Mouse (Mus musculus) midbrain, embryonic 15.5 days (tissue): ENCODE data around the gene Egln2. TPM values are rescaled to one million over a fixed set of nuclear protein-coding genes. Genes with fewer than 3 reads are reported as not detected.

Experiments
- ATAC-seq: fragments of 200-750 bp; cut with Nextera tagmentation; replicated peaks from 2 replicates; pipeline ENCODE4 v1.8.0; 2017; ENCODE audit warnings: moderate TSS enrichment
- H3K27ac ChIP-seq: fragments of 300-500 bp; sonication (generic); 2 replicates; pipeline ENCODE4 v1.5.1; 2015; ENCODE audit warnings: mild to moderate bottlenecking, inconsistent platforms
- H3K27me3 ChIP-seq: fragments of 300-500 bp; sonication (generic); replicated peaks from 2 replicates; pipeline ENCODE4 v1.6.1; 2015; ENCODE audit warnings: inconsistent platforms
- H3K36me3 ChIP-seq: fragments of 300-500 bp; sonication (generic); replicated peaks from 2 replicates; pipeline ENCODE4 v1.6.1; 2015; ENCODE audit warnings: inconsistent platforms
- H3K4me1 ChIP-seq: fragments of 300-500 bp; sonication (generic); 2 replicates; pipeline ENCODE4 v1.6.1; 2015; ENCODE audit warnings: inconsistent platforms
- H3K4me2 ChIP-seq: fragments of 300-500 bp; sonication (generic); 2 replicates; pipeline ENCODE4 v1.6.1; 2015; ENCODE audit warnings: inconsistent platforms, mild to moderate bottlenecking, moderate library complexity
- H3K4me3 ChIP-seq: fragments of 300-500 bp; sonication (generic); 2 replicates; pipeline ENCODE4 v1.5.1; 2015; ENCODE audit warnings: mild to moderate bottlenecking, inconsistent platforms
- H3K9ac ChIP-seq: fragments of 300-500 bp; sonication (generic); 2 replicates; pipeline ENCODE4 v1.6.1; 2015; ENCODE audit warnings: mild to moderate bottlenecking, inconsistent platforms
- H3K9me3 ChIP-seq: fragments of 300-500 bp; sonication (generic); 2 replicates; pipeline ENCODE4 v1.6.1; 2016; ENCODE audit warnings: inconsistent platforms
- WGBS: fragments of 180-500 bp; shearing (Covaris S2); methylation state at CpG from one replicate; pipeline ENCODE4 v1.1.7; 2015; ENCODE audit warnings: mixed read lengths; 5-methylcytosine and 5-hydroxymethylcytosine counted together
- polyA plus RNA-seq: library from polyadenylated mRNA; unstranded; fragments of >200 nt; fragmentation: Nextera tagmentation; extraction: Ambion mirVana; gene quantifications from 2 replicates; pipeline ENCODE4 v1.2.1, GENCODE M21; 2015

Gene Egln2
- polyA plus RNA-seq, 1 experiment from 2014 or later: 113 TPM

- no peak overlapping the region for H3K9ac ChIP-seq
- H3K27ac ChIP-seq: no peak overlapping the region
- peaks cover 63% of the 10 kb centered on the region for H3K36me3 ChIP-seq
- no peak overlapping the region for H3K4me3 ChIP-seq
- ATAC-seq: no peak
- H3K4me2 ChIP-seq: no peak overlapping the region
- H3K9me3 ChIP-seq: no peaks in the 10 kb centered on the region
- H3K4me1 ChIP-seq: no peaks in the 10 kb centered on the region
- 92% methylated on average over 5 of the region's 5 CpGs for WGBS
- H3K27me3 ChIP-seq: no peaks in the 10 kb centered on the region
These were observed 19.4 kb upstream of the Egln2 start for GRCm38 (mm10) chr7:27185986-27186385.

DNA sequence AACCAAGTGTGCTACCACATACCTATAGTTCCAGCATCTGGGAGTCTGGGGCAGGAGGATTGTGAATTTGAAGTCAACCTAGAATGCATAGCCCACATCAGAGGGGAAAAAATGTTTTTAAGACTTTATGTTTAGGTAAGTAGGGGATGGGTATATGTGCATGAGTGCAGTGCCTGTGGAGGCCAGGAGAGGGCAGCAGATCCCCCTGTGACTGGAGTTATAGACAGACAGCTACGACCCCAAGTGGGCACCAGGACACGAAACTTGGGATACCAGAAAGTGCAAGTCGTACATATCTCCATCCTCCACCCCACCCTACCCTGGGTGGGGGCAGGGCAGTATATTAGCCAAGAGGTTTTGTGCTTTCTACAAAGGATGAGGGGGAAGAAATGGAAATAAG, 18.4 kb upstream of the Egln2 start:
- peaks cover 53% of the 10 kb centered on the region for H3K36me3 ChIP-seq
- 77% methylated on average over 3 of the region's 3 CpGs for WGBS

GRCm38 (mm10) chr7:27182498-27182897, 15.9 kb upstream of the Egln2 start:
- Histone ChIP-seq H3K4me1 (peaks cover 19% of the 10 kb centered on the region), H3K9me3 (no peaks in the 10 kb centered on the region), H3K36me3 (peaks cover 30% of the 10 kb centered on the region), H3K9ac (no peak overlapping the region), H3K4me2 (no peak overlapping the region), H3K27ac (no peak overlapping the region), H3K4me3 (no peak overlapping the region), H3K27me3 (no peaks in the 10 kb centered on the region)
- 82% methylated on average over 1 of the region's 1 CpGs for whole genome bisulfite sequencing
- no peak for ATAC-seq

More for the DNA sequence above, 18.4 kb upstream of the Egln2 start:
- Histone ChIP-seq H3K9me3 (no peaks in the 10 kb centered on the region), H3K27ac (no peak overlapping the region), H3K27me3 (no peaks in the 10 kb centered on the region), H3K9ac (no peak overlapping the region), H3K4me3 (no peak overlapping the region), H3K4me1 (peaks cover 2% of the 10 kb centered on the region; the same call in 1 of the 2 replicates), H3K4me2 (no peak overlapping the region)
- ATAC-seq: no peak

GRCm38 (mm10) chr7:27180837-27181695, 14.5 kb upstream of the Egln2 start, which contains the start of the genes Gm21983 and Mia:
Gene Gm21983 (minus strand): TSS chr7:27181086.
Gene Mia (minus strand): TSS chr7:27181157.
- ATAC-seq: no peak
- H3K4me1 ChIP-seq: peaks cover 20% of the 10 kb centered on the region
- H3K9ac ChIP-seq: no peak within 1 kb of the TSS
- no peaks in the 10 kb centered on the region for H3K9me3 ChIP-seq
- no peak within 1 kb of the TSS for H3K4me3 ChIP-seq
- H3K36me3 ChIP-seq: peaks cover 18% of the 10 kb centered on the region
- peak within 1 kb of the TSS; percentile 79; the same call in 1 of the 2 replicates for H3K27ac ChIP-seq
- no peaks in the 10 kb centered on the region for H3K27me3 ChIP-seq
- WGBS: 71% methylated on average over 14 of the region's 14 CpGs
- no peak within 1 kb of the TSS for H3K4me2 ChIP-seq

GRCm38 (mm10) chr7:27180036-27180435, 13.4 kb upstream of the Egln2 start:
- H3K9me3 ChIP-seq: no peaks in the 10 kb centered on the region
- H3K36me3 ChIP-seq: peaks cover 8% of the 10 kb centered on the region; the same call in 1 of the 2 replicates
- WGBS: 37% methylated on average over 5 of the region's 5 CpGs
- H3K27ac ChIP-seq: peak overlapping the region; percentile 79; the same call in 1 of the 2 replicates
- no peak for ATAC-seq
- no peaks in the 10 kb centered on the region for H3K27me3 ChIP-seq
- no peak overlapping the region for H3K4me3 ChIP-seq
- H3K9ac ChIP-seq: no peak overlapping the region
- peak overlapping the region; percentile 52; the same call in 1 of the 2 replicates for H3K4me2 ChIP-seq
- H3K4me1 ChIP-seq: peaks cover 20% of the 10 kb centered on the region

DNA sequence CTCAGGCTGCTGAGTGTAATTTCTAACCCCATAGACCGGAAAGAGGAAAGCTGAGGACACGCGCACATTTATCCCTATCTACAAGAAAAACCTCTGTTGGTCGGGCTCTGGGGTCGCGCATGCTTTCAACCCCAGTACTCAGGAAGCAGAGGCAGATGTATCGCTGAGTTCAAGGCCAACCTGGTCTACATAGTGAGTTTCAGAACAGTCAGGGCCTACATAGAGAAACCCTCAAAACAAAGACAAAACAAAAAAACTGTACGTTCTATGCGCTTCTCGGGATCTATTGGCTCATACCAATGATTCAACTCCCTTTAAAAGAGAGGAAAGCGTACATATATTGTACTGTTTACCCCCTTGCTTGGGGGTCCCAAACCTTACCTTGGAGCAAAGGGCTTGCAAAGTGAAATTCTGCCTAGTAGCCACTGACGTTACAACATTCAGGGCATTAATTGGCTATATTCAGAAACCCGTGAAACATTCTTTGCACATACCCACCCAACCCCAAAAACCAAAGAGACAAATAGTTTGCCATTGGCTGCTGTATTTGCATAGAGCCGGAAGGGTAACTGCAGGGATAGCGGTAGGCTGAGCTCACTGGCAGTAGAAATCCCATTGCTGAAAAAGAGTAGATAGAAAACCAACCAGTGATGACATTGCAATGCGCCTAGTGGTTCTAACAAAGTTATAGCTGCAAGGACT, 12.8 kb upstream of the Egln2 start:
- Histone ChIP-seq H3K27me3 (no peaks in the 10 kb centered on the region), H3K9me3 (no peaks in the 10 kb centered on the region), H3K4me3 (peak overlapping the region; percentile 71), H3K27ac (peak overlapping the region; percentile 79), H3K4me1 (peaks cover 20% of the 10 kb centered on the region), H3K9ac (peak overlapping the region; percentile 36), H3K4me2 (peak overlapping the region; percentile 52), H3K36me3 (peaks cover 3% of the 10 kb centered on the region; the same call in 1 of the 2 replicates)
- peak; percentile 15 for ATAC-seq
- WGBS: 46% methylated on average over 16 of the region's 16 CpGs

DNA sequence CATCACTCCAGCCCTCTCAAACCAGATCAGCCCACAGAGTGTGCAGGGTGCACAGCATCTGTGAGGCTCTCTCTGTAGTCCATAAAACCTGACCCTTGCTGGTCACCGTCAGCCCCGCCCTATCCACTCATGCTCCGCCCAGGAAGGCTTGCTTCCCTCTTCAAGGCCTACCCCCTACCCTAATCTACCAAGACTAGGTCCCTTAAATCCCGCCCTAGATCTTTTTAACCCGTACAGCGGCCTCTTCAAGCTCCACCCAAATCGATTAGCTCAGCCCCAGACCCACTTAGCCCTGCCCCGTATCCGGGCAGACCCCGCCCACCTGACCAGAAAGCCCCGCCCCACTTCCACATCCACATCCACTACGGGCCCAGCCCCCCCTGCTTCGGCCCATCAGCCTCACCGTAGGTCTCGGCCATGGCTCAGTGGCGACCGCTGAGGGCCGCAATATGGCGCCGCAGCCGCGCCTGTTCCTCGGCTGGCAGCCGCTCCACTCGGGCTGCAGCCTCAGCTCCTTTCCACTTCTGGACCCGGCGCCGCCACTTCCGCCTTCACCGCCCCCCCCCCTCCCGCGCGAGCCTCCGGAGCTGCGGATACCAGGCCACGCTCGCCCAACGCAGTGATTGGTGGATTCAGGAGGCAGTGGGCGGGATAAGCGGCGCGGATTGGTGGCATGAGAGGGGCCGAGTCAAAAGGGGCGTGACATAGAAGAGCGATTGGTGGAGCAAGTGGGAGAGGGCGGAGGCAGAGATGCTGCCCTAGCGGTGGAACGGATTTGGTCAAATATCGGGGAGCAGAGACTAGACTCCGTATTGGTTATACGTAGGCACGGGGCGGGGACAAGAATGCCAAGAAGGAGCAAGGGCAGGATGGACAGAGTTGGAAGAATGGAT, 12.0 kb upstream of the Egln2 start, which contains the start of gene Rab4b:
Gene Rab4b (minus strand): TSS at position 573 of the 893 bp plus-strand sequence.
- no peaks in the 10 kb centered on the region for H3K27me3 ChIP-seq
- peak; percentile 98 for ATAC-seq
- H3K9ac ChIP-seq: peak within 1 kb of the TSS; percentile 47
- H3K4me2 ChIP-seq: peak within 1 kb of the TSS; percentile 52
- peaks cover 2% of the 10 kb centered on the region; the same call in 1 of the 2 replicates for H3K36me3 ChIP-seq
- peaks cover 20% of the 10 kb centered on the region for H3K4me1 ChIP-seq
- peak within 1 kb of the TSS; percentile 91 for H3K27ac ChIP-seq
- WGBS: under 1% methylated on average over 53 of the region's 53 CpGs
- no peaks in the 10 kb centered on the region for H3K9me3 ChIP-seq
- H3K4me3 ChIP-seq: peak within 1 kb of the TSS; percentile 71

DNA sequence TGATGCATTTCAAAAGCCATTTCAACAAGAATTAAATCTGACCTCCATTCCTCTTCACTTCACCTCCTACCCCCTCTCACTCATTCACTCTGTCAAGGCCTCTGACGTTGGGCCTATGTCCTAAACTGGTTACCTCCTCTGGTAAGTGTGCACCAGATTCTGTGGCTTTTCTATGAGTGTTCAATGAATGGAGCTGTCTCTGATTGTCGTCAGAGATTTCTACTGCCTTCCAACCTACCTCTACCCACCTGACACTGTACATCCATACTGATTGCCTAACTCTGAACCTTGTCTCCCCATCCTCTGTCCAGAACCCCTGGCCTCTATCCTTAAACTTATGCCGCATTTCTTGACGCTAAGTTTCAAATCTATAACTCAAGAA, 11.3 kb upstream of the Egln2 start:
- H3K27ac ChIP-seq: peak overlapping the region; percentile 91
- H3K4me3 ChIP-seq: peak overlapping the region; percentile 71
- peak; percentile 19 for ATAC-seq
- H3K27me3 ChIP-seq: no peaks in the 10 kb centered on the region
- H3K4me2 ChIP-seq: peak overlapping the region; percentile 52
- peak overlapping the region; percentile 47 for H3K9ac ChIP-seq
- H3K36me3 ChIP-seq: peaks cover 4% of the 10 kb centered on the region; the same call in 1 of the 2 replicates
- H3K9me3 ChIP-seq: no peaks in the 10 kb centered on the region
- peaks cover 20% of the 10 kb centered on the region for H3K4me1 ChIP-seq
- WGBS: 19% methylated on average over 4 of the region's 4 CpGs

DNA sequence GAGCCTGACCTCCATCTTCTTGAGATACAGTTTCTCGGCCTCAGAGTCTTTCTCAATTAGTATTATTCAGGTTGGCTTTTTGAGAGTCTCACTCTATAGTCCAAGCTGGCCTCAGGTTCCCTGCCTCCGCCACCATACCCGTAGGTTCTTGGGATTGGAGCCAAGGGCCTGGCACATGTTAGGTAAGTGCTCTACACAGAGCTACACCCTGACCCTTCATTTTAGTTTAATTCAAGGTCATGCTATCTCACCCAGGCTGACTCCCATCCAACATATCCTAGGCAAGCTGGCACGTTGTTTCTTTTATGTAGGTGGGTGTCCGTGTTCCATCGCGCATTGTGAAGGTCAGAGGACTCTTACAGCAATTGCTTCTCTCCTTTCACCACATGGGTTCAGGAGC, 8.3 kb upstream of the Egln2 start:
- Histone ChIP-seq H3K9ac (no peak overlapping the region), H3K4me1 (peaks cover 17% of the 10 kb centered on the region), H3K9me3 (no peaks in the 10 kb centered on the region), H3K36me3 (peaks cover 10% of the 10 kb centered on the region; the same call in 1 of the 2 replicates), H3K27me3 (no peaks in the 10 kb centered on the region), H3K27ac (no peak overlapping the region), H3K4me2 (no peak overlapping the region), H3K4me3 (no peak overlapping the region)
- 96% methylated on average over 7 of the region's 7 CpGs for WGBS
- no peak for ATAC-seq

DNA sequence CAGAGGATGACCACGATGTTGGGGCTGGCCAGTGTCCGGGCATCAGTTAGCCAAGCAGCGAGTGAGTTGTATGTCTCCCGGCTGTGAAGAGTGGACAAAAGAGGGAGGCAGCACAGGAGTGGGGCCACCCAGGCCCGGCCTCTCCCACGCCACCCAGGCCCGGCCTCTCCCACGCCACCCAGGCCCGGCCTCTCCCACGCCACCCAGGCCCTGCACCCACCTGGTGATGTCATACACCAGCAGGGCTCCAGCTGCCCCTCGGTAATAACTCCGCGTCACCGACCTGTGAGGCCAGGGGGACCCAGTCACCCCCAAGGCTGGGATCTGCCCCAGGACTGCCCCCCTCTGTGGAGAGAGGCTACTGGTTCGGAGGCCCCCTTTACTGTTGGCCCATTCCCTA, 7.9 kb upstream of the Egln2 start:
- no peaks in the 10 kb centered on the region for H3K27me3 ChIP-seq
- no peak overlapping the region for H3K4me3 ChIP-seq
- H3K4me2 ChIP-seq: no peak overlapping the region
- H3K36me3 ChIP-seq: peaks cover 10% of the 10 kb centered on the region; the same call in 1 of the 2 replicates
- no peak overlapping the region for H3K27ac ChIP-seq
- no peak for ATAC-seq
- no peak overlapping the region for H3K9ac ChIP-seq
- no peaks in the 10 kb centered on the region for H3K9me3 ChIP-seq
- 92% methylated on average over 15 of the region's 15 CpGs for WGBS
- peaks cover 13% of the 10 kb centered on the region for H3K4me1 ChIP-seq

GRCm38 (mm10) chr7:27170981-27171380, 4.4 kb upstream of the Egln2 start:
- H3K4me3 ChIP-seq: no peak overlapping the region
- H3K27me3 ChIP-seq: no peaks in the 10 kb centered on the region
- peaks cover 10% of the 10 kb centered on the region for H3K4me1 ChIP-seq
- no peak for ATAC-seq
- no peaks in the 10 kb centered on the region for H3K9me3 ChIP-seq
- H3K4me2 ChIP-seq: no peak overlapping the region
- WGBS: 85% methylated on average over 3 of the region's 3 CpGs
- H3K36me3 ChIP-seq: peaks cover 10% of the 10 kb centered on the region; the same call in 1 of the 2 replicates
- no peak overlapping the region for H3K9ac ChIP-seq
- H3K27ac ChIP-seq: no peak overlapping the region
